Mouse (Mus musculus) heart, postnatal 36 days (tissue): ENCODE measurements around the gene Rps17. TPM values are rescaled to one million over a fixed set of nuclear protein-coding genes. Genes with fewer than 3 reads are reported as not detected.

Experiments
- DNase-seq, 2 experiments: peaks; one replicate each; pipeline ENCODE4 v3.0.0; 2021 to 2022
- intact Hi-C: fragments of 180-260 bp; cut with DNase I; formaldehyde crosslinking; loops from one replicate; pipeline ENCODE4 v1.15.1; 2025
- total RNA-seq, 2 experiments: library from RNA; stranded (reverse); gene quantifications; 2 replicates each; pipeline ENCODE4 v1.2.3; 2021

Gene Rps17
- total RNA-seq, 2 experiments from 2014 or later, result 870 to 936 TPM

DNA sequence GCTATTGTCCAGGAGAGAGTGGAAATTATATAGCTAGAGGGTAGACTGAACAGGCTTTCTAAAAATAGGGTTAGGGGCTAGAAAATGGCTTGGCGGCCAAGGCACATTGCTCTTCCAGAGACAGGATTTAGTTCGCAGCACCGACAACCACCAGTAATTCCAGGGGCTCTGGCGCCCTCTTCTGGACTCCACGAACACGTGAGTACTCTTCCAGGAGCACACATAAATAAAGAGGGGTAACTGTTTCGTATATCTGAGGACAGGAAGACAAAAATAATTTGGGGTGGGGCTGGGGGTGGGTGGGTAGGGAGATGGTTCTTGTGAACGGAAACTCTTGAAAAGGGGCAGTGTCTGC is 8.6 kb downstream of the Rps17 start:
- DNase-seq, result peak; percentile 50 to 69
- intact Hi-C loops, result loop anchor here (1.0 kb wide), 3 partner anchors 127 to 174 kb away; no protein-coding TSS in a partner anchor

DNA sequence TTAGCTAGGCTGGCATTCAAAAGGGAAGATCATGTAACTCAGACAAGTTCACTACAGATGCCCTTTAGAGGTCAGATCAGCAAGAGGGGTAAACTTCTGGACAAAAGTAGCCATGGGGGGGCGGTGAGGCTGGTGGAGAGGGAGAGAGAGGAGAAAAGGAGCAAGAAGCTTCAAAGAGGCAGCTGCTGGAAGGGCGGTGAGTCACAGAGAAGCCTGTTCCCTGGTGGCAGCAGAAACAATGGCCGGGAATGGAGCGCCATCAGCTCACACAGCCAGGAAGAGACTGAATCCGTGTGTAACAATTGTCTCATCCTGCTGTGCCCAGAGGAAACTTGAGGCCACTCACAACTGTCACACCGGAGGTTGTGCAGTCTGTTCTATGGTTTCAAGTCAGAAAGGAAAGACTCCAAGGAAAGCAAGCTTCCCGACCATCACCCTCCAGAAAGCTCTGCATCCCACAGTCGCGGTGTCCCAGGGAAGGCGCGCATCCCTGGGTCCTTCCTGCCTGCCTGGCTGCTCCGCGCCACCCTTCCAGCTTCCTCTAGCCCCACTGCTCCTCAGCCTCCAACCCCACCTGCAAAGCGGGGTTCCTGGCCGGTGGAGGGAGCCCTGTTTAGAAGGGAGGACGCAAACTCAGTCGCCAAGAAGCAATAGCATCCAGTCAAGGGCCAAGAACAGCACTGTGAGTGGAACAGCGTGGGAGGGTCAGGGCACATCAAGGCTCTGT is 9.2 kb downstream of the Rps17 start:
- peak in 1 of 2 experiments; percentile 28 for DNase-seq
- intact Hi-C loops, result loop anchor here (1.0 kb wide), 3 partner anchors 127 to 174 kb away; no protein-coding TSS in a partner anchor

DNA sequence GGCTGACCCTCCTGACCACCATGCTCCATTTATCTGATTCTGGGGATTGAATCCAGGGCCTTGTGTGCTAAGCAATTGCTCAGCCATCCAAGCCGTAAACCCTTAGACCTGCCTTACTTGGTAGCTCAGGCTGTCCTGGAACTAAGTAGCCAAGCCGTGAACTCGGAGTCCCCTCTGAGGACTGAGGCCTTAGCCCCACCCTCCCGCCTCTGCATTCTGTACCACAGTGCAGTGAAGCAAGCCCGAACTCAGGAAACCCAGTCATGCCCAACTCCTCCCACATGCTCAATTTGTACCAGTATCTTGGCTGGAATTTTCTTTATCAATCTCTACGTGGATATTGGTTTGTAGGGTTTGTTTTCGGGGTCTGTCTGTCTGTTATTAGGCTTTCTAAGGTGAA is 13.2 kb downstream of the Rps17 start:
- intact Hi-C loops, result no loop called here
- no peak for DNase-seq

DNA sequence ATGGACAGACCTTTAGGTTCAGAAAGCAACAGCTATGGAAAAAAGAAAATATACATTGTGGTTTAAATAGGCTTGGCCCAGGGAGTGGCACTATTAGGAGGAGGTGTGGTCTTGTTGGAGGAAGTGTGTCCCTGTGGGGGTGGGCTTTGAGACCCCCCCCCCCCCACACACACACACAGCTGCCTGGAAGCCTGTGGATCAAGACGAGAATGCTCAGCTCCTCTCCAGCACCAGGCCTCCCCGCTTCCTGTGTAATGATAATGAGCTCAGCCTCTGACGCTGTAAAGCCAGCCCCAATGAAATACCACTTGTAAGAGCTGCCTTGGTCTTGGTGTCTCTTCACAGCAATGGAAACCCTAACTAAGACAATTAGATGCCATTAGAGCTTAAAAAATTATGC is 14.3 kb downstream of the Rps17 start:
- DNase-seq, result no peak
- intact Hi-C loops, result no loop called here

DNA sequence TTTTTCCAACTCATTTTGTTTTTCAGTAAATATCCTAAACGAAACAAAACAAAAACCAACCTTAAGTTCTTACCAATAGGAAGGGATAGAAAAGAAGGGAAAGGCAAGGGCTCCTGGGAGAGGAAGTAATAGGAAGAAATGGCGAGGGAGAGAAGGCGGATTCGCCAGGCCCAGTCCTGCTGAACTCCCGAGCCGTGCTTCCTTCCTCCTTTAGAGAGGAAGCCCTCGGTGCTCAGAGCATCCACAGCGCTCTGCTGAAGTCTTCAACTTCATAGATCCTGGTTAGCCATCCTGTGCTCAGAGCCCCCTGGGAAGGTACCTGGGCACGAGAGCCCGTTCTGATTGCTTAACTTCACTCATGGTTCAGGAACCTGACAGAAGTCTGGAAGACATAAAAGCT is 17.4 kb downstream of the Rps17 start:
- intact Hi-C loops, result no loop called here
- no peak for DNase-seq

DNA sequence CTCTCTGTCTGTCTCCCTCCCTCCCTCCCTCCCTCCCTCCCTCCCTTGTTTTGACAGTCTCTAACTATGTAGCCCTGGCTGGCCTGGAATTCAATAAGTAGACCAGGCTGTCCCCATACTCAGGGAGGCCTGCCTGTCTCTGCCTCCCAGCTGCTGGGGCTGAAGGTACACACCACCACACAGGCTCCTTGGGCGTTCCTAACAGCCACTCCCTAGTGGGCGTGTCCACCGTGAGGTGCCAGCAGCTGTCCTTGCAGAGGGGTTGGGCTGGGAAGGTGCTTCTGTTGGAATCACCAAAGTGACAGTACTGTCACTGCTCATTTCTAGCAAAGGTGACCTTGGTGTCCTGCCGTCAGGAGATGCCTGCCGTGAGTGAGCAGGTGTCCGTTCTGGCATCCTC is 18.2 kb downstream of the Rps17 start:
- DNase-seq, result no peak
- intact Hi-C loops, result no loop called here

DNA sequence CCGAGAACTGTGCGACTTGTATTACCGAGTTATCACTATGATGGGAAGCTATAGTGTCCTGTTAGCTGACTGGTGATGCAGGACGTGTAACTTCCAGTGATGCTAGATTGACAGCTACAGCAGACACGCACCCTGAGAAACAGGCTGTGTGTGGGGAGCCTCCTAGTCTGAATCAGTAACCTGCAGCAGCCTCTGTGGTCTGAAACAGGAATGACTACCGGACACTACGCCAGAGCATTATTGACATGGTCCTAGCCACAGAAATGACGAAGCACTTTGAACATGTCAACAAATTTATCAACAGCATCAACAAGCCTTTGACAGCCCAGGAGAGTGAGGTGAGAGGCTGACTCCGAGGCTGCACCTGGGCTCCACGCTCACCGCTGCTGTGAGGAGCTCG is 19.0 kb downstream of the Rps17 start:
- DNase-seq, result no peak
- intact Hi-C loops, result no loop called here

DNA sequence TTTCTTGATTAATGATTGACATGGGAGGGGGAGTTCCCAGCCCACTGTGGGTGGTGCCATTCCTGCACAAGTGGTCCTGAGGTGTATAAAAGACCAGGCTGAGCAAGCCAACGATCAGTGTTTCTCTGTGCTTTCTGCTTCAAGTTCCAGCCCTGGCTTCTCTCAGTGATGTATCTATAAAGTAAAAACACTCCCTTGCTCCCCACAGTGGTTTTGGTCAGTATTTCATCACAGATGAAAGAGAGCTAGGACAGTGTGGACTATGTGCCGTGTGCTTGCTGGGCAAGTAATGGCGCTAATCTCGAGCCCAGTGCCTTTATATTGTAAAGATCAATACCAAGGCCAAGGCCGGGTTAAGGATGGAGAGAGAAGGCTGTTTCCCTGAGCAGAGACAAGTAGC is 23.3 kb downstream of the Rps17 start:
- intact Hi-C loops, result no loop called here
- DNase-seq, result no peak

DNA sequence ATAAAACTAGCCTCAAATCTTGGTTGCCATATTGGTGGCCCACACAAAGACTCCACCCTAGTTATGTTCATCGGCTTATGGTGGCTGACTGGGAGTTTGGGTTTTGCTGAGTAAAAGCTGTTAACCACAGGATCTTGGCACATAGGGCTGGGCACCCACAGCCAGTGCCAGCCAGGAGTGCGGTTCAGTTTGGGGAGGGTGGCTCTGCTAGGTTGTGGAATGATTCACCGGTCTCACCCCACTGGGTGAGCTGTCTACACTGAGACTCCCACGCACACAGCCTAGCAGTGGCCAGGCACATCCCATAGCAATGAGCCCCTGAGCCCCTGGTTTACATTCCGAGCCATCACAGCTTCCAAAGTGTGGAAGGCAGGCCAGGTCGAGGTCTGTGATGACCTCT is 25.3 kb downstream of the Rps17 start:
- no peak for DNase-seq
- intact Hi-C loops, result no loop called here

DNA sequence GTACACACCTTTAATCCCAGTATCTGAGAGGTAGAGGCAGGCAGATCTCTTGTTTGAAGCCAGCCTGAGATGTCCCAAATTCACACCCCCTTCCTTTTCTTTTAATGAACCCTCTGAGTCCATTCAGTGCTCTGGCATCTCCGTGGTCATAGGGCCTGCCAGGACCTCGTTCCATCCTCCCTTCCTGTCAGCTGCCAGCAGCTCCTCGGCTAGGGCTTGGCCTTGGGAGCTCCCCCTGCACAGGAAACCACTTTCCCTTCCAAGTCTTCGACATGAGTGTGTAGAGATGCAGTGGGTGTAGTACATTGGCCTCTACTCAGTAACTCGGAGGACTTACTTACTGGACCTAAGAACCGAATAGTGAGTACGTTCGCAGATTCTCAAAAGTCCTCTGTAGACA is 29.5 kb downstream of the Rps17 start:
- DNase-seq, result no peak
- intact Hi-C loops, result no loop called here

DNA sequence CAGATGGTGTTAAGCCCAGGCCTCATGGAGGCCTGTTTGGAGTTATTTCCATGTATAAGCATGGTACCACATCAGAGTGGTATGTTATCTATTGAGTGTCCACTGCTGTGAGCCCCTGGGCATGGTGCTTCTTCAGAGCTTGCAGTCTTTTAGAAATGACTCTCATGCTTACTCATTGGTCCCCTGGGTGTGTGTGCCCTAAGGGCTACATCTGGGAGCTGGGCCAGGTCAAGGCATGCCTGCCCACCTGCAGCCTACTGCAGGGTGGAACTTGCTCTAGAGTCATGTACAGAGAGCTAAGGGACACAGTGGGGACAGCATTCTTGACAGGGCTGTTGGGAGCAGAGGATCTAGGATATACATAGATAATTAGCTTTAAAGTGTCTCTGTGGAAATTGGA is 33.5 kb downstream of the Rps17 start:
- DNase-seq, result no peak
- intact Hi-C loops, result no loop called here

DNA sequence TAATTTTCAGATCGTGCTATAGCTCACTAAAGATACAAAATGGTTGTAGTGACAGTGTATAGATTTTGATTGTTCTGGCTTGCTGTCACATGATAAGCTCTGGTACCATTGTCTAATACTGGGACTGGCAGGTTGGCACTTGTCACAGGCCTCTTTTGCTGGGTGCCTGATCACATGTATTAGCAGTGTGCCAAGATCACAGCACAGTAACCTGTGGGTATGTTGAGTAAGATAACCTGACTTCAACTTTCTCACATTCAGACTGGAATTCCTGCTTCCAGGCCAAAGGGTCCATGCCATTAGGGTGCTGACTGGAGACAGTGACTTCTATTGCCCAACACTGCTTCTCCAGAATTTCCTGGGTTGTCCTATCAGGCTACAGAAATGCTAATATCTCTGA is 33.9 kb downstream of the Rps17 start:
- intact Hi-C loops, result no loop called here
- DNase-seq, result no peak

DNA sequence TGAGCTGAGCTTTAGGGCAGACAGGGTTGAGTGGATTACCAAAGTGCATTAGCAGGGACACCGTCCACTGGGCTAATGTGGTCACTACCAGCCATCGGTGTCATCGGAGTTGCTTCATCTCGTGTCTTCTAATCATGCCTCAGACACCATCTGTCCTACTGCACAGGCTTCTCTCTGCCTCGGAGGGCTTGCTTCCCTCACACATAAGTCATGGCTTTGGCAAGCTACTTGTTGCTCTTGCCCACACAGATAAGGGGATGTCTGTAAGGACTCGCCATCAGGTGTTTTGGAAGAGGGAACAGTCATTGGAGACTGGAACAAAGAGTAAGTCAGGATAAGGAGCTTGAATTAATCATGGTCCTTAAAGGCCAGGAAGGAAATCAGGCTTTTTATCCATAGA is 35.8 kb downstream of the Rps17 start:
- intact Hi-C loops, result no loop called here

DNA sequence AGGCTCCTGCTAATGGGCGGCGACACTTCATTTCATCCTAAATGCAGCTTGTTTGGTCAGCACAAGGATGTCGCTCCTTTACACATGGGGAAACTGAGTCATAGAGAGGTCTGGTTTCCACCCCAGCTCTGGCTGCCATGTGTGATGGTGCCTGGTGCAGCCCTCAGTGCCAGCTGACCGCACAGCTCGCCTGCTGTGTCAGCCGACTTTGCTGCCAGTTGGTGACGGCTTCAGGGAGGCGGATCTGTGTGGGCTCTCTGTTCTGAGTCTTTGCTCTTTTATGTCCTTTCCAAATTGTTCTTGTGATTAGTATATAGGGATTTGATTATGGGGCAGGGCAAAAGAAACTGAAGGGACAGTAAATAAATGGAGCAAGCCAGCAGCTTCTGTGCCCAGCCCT is 37.3 kb downstream of the Rps17 start:
- intact Hi-C loops, result no loop called here
- peak in 1 of 2 experiments; percentile 14 for DNase-seq

More for the DNA sequence above, 35.8 kb downstream of the Rps17 start:
- DNase-seq, result no peak

DNA sequence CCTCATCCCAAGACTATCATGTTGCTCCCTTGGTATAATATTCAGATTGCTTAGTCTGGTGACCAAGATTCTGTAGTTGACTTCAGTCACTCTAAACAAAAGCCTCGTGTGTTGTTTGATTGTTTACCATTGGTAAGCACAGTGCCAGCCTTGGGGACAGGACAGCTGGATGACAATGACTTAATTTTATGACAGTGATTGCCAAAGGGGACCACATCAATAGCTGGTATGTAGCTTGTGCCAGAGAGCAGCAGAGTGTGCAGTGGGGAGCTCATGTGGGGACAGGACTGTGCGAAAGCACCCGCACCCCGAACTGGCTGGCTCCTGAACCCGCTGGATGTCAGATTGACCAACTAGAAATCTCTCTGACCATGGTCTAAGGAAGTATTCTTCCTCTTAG is 40.4 kb downstream of the Rps17 start:
- intact Hi-C loops, result no loop called here
- DNase-seq, result no peak

DNA sequence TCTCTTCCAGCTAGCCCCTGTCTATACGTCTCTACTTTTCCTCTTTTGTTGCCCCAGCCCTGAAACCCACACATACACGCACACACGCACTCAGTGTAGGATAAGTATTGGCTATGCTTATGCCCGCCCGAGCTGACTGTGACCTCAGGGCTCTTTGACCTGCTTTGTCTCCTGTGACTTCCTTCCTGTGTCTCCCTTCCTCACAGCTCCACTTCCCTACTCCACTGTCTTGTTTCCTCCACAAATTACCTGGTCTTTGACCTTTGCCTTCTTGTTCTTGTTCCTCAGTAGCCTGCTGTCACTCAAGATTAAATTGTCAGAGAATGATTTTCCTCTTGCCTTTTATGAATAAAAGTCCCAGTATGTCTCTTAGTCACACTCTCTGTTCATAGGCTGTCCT is 41.0 kb downstream of the Rps17 start:
- intact Hi-C loops, result no loop called here

DNA sequence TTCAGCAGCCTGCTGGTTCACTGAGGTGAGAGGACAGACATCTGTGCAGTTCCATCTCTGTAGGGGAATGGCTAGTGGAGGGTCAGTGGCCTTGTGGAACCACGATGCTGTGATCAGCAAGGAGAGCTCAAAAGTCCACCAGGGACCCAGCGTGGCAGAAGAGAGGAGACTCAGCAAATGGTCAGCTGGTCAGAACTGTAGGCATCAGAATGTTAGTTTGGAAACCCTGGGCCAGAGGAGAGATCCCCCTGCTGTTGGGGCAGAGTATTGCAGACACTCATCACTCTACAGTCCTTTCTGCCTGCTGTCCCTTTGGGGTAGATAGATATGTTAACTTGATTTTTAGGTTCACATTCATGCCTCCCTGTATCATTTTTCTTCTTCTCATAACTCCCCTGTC is 41.4 kb downstream of the Rps17 start:
- DNase-seq, result peak; percentile 17 to 27
- intact Hi-C loops, result no loop called here

More for the DNA sequence above, 41.0 kb downstream of the Rps17 start:
- no peak for DNase-seq

DNA sequence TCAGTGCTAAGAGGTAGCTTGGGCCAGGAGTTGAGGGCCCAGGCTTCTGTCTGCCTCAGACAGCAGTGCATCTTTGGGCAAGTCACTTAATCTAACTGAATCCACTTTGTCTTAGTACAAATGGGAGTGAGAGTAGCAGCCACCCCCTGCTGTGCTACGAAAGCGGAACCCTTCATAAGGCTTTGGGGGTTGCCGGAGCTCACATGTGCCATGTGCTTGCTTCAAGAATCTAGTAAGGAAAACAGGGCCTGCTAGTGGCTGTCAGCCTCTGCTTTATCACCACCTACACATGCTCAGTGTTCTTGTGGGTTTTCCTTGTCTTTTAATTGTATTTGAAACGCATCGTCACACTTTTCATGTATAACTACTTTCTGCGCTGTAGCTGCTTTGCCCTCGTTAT is 43.7 kb downstream of the Rps17 start:
- DNase-seq, result no peak
- intact Hi-C loops, result no loop called here

DNA sequence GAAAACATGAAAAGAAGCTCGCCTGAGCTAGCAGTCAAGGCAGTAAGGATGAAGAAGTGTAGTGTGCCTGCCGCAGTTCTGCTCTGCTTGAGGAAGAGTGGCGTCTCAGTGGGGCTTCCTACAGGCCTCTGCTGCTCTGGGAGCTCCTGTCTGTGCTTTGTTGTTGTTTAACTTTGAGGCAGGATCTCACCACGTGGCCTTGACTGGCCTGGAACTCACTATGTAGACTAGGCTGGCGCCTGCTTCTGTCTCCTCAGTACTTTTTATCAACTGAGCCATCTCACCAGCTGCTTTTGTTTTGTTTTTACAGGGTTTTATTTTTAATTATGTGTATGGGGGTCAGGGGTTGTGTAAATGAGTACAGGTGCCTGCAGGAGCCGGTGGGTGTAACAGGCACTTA is 46.8 kb downstream of the Rps17 start:
- intact Hi-C loops, result no loop called here
- no peak for DNase-seq

DNA sequence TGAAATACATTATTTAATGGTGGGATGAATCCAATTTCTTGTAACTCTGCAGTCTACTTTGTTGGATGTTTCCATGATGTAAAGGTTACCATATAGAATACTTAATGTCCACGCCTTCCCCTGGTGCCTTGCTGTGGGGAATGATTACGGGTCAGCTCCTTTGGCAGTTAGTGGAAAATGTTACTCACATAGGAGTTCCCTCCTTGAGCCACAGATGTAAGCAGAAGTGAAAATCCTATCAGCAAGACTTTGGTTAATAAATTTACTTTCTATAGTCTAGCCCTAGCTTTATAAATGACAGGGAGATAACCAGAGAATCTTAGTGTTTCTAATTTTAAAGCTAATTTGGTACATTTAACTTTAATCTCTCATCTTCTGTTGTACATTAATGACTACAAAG is 49.9 kb downstream of the Rps17 start:
- intact Hi-C loops, result no loop called here
- DNase-seq, result no peak
